Mouse (Mus musculus) neural tube, embryonic 13.5 days (tissue): ENCODE data around the gene Anxa6. TPM values are rescaled to one million over a fixed set of nuclear protein-coding genes. Genes with fewer than 3 reads are reported as not detected.

Source experiments
- ATAC-seq: fragments of 200-750 bp; cut with Nextera tagmentation; 2 replicates; pipeline ENCODE4 v1.8.0; 2017; ENCODE audit warnings: low read depth, mild to moderate bottlenecking, moderate TSS enrichment, moderate library complexity
- H3K27ac ChIP-seq: fragments of 300-500 bp; sonication (generic); replicated peaks from 2 replicates; pipeline ENCODE4 v1.5.1; 2015; ENCODE audit warnings: moderate library complexity, mild to moderate bottlenecking, inconsistent platforms
- H3K27me3 ChIP-seq: fragments of 300-500 bp; sonication (generic); 2 replicates; pipeline ENCODE4 v1.6.1; 2015; ENCODE audit warnings: mild to moderate bottlenecking, inconsistent platforms
- H3K36me3 ChIP-seq: fragments of 300-500 bp; sonication (generic); 2 replicates; pipeline ENCODE4 v1.6.1; 2015; ENCODE audit warnings: mild to moderate bottlenecking, inconsistent platforms
- H3K4me1 ChIP-seq: fragments of 300-500 bp; sonication (generic); replicated peaks from 2 replicates; pipeline ENCODE4 v1.6.1; 2015; ENCODE audit warnings: inconsistent platforms
- H3K4me2 ChIP-seq: fragments of 300-500 bp; sonication (generic); 2 replicates; pipeline ENCODE4 v1.6.1; 2015; ENCODE audit warnings: inconsistent platforms, mild to moderate bottlenecking, moderate library complexity
- H3K4me3 ChIP-seq: fragments of 300-500 bp; sonication (generic); 2 replicates; pipeline ENCODE4 v1.5.1; 2015; ENCODE audit warnings: mild to moderate bottlenecking, inconsistent platforms
- H3K9ac ChIP-seq: fragments of 300-500 bp; sonication (generic); 2 replicates; pipeline ENCODE4 v1.6.1; 2015; ENCODE audit warnings: moderate library complexity, mild to moderate bottlenecking, inconsistent platforms
- H3K9me3 ChIP-seq: fragments of 300-500 bp; sonication (generic); 2 replicates; pipeline ENCODE4 v1.6.1; 2016; ENCODE audit warnings: inconsistent platforms
- WGBS: fragments of 180-500 bp; shearing (Covaris S2); methylation state at CpG from one replicate; pipeline ENCODE4 v1.1.7; 2015; 5-methylcytosine and 5-hydroxymethylcytosine counted together
- polyA plus RNA-seq: library from polyadenylated mRNA; unstranded; fragments of >200 nt; fragmentation: Nextera tagmentation; extraction: Ambion mirVana; gene quantifications from 2 replicates; pipeline ENCODE4 v1.2.1, GENCODE M21; 2015

The Anxa6 gene
- polyA plus RNA-seq, 1 experiment from 2014 or later, result 106 TPM

DNA sequence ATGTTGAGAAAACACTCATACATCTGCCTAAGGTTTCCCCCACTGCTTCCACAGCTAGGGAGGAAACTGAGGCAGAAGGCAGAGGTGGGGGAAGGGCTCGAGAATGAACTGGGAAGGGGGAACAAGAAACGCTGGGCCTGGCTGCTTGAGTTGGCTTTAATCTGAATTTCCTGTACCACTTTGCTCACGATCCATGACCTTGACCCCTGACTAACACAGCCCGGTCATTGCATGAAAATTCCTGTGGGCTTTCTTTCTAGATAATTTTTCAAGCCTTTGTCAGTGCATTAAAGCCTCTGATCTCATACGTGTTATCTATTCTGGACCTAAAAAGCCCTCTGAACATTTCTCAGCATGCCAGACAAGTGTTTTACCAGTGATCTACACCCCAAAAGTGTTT, 29.6 kb upstream of the Anxa6 start:
- H3K4me2 ChIP-seq, result no peak overlapping the region
- H3K9ac ChIP-seq, result no peak overlapping the region
- no peak overlapping the region for H3K27ac ChIP-seq
- no peak overlapping the region for H3K4me3 ChIP-seq
- no peaks in the 10 kb centered on the region for H3K27me3 ChIP-seq
- no peaks in the 10 kb centered on the region for H3K9me3 ChIP-seq
- H3K36me3 ChIP-seq, result no peaks in the 10 kb centered on the region
- WGBS, result 64% methylated on average over 5 of the region's 5 CpGs
- H3K4me1 ChIP-seq, result no peaks in the 10 kb centered on the region
- no peak for ATAC-seq

DNA sequence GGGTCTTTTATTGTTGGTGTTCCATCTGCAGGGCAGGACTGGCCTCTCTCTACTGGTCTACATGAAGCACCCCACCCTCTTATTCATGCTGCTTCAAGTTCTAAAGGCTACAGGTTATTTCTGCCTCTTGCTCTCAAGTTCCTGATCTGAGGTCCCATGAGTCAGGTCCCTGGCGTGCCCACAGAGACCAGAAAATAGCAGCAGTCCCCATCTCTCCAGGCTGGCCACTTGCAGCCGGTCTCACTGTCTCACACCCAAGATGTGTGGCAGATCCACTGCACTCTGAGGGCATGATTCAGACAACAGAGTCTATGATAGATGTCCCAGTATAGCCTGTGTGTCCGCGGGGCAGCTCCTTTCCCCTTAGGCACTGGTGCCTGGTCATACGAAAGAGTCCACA, 27.6 kb upstream of the Anxa6 start:
- H3K4me3 ChIP-seq, result no peak overlapping the region
- 96% methylated on average over 5 of the region's 5 CpGs for WGBS
- no peak overlapping the region for H3K4me2 ChIP-seq
- no peaks in the 10 kb centered on the region for H3K9me3 ChIP-seq
- H3K27me3 ChIP-seq, result no peaks in the 10 kb centered on the region
- no peak overlapping the region for H3K27ac ChIP-seq
- H3K9ac ChIP-seq, result no peak overlapping the region
- no peaks in the 10 kb centered on the region for H3K36me3 ChIP-seq
- H3K4me1 ChIP-seq, result no peaks in the 10 kb centered on the region
- ATAC-seq, result no peak

- no peaks in the 10 kb centered on the region for H3K27me3 ChIP-seq
- H3K27ac ChIP-seq, result no peak overlapping the region
- H3K9ac ChIP-seq, result no peak overlapping the region
- H3K4me2 ChIP-seq, result no peak overlapping the region
- no peak overlapping the region for H3K4me3 ChIP-seq
- WGBS, result 83% methylated on average over 3 of the region's 3 CpGs
- no peaks in the 10 kb centered on the region for H3K36me3 ChIP-seq
- no peaks in the 10 kb centered on the region for H3K9me3 ChIP-seq
- H3K4me1 ChIP-seq, result no peaks in the 10 kb centered on the region
- ATAC-seq, result no peak
Measured at GRCm38 (mm10) chr11:55057511-55057910, 24.3 kb upstream of the Anxa6 start.

DNA sequence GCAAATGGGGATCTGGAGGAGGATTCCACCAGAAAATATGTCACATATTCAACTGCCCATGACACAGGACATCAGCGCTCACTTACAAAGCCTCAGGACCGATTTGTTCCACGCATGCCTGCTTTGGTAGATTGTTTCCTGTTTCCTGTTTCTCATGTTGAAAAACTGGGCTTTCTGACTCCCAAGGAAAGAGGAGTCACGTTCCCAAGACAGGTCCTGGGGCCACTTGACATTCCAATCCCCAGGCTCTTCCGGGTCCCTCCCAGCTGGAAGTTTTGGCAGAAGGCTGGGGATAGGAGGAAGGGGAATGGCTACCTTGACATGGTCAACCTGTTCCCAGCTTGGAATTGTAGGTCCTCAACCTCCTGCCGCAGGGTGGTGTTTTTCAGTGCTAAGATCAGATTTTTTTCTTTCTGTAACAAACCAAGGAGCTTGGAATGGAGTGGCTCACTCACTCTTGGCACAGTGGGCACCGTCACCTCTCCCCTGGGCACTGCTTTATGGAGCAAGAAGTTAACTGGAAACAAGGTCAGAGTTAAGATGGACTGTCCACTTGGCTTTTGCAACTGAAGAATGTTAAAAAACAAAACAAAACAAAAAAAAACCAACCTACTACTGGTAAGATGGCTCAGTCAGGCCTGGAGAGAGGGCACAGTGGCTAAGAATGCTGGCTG, 17.7 kb upstream of the Anxa6 start:
- no peaks in the 10 kb centered on the region for H3K4me1 ChIP-seq

DNA sequence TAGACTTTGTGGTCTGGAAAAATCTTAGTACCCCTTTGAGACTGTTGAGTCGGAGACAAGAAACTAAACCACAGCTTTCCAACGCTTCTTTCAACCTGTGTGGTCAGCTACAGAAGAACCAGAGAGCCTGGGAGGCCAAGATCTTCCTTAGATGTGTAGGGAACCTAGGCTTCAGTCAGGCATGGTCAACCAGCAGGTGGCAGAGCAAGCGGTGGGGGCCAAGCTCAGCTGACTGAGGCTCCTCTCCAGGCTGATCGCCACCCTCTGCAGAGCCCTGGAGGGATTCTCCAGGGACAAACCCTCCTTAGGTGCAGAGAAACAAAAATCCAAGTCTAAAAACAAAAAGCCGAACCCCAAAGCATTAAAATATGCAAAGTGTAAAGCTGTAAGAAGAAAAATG, 13.4 kb upstream of the Anxa6 start:
- Histone ChIP-seq H3K9me3 (no peaks in the 10 kb centered on the region), H3K27ac (no peak overlapping the region), H3K4me3 (no peak overlapping the region), H3K4me2 (no peak overlapping the region), H3K4me1 (no peaks in the 10 kb centered on the region), H3K9ac (no peak overlapping the region), H3K36me3 (no peaks in the 10 kb centered on the region), H3K27me3 (no peaks in the 10 kb centered on the region)
- 65% methylated on average over 5 of the region's 5 CpGs for WGBS
- ATAC-seq, result no peak

More for the DNA sequence above, 17.7 kb upstream of the Anxa6 start:
- Histone ChIP-seq H3K9ac (no peak overlapping the region), H3K4me3 (no peak overlapping the region), H3K36me3 (no peaks in the 10 kb centered on the region), H3K9me3 (no peaks in the 10 kb centered on the region), H3K27me3 (no peaks in the 10 kb centered on the region), H3K27ac (no peak overlapping the region), H3K4me2 (no peak overlapping the region)
- ATAC-seq, result no peak
- WGBS, result 83% methylated on average over 7 of the region's 7 CpGs

DNA sequence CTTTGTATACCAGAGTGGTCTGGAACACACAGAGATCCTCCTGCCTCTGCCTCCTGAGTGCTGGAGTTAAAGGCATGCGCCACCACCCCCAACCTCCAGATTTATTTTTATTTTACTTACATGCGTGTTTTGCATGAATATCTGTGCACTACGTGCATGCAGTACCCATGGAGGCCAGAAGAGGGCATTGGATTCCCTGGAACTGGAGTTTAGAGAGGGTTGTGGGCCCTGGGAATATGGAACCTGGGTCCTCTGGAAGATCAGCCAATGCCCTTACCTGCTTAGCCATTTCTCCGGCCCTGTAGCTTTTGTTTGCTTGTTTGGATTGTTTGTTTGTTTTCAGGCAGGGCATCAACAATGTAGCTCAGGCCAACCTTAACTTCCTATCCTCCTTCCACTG, 8.1 kb upstream of the Anxa6 start:
- ATAC-seq, result no peak

DNA sequence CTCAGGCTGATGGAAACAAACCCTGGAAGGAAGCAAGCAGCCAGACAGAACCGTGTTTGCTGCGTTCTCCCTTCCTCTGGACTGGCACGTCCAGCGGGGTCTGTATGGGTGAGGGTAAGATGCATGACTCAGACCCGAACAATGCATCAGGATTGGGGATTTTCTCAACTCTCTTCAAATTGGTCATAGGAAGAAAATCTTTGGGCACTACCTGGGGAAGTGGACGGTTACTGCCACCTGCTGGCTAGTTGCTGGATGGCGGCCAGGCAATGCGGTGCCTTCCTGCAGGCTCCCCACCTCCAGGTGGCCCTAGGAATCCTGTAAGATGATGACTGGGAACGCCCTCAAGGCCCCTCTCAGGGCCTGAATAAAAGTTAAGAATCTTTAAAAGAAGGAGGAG, 6.3 kb upstream of the Anxa6 start:
- H3K4me1 ChIP-seq, result no peaks in the 10 kb centered on the region
- no peak overlapping the region for H3K27ac ChIP-seq
- no peaks in the 10 kb centered on the region for H3K9me3 ChIP-seq
- no peak overlapping the region for H3K9ac ChIP-seq
- no peak overlapping the region for H3K4me2 ChIP-seq
- 10% methylated on average over 9 of the region's 9 CpGs for WGBS
- peaks cover 14% of the 10 kb centered on the region for H3K27me3 ChIP-seq
- ATAC-seq, result peak; percentile 43; the same call in 1 of the 2 replicates
- H3K4me3 ChIP-seq, result no peak overlapping the region
- H3K36me3 ChIP-seq, result no peaks in the 10 kb centered on the region

More for the DNA sequence above, 8.1 kb upstream of the Anxa6 start:
- no peaks in the 10 kb centered on the region for H3K9me3 ChIP-seq
- no peak overlapping the region for H3K27ac ChIP-seq
- no peak overlapping the region for H3K4me3 ChIP-seq
- no peaks in the 10 kb centered on the region for H3K36me3 ChIP-seq
- no peaks in the 10 kb centered on the region for H3K4me1 ChIP-seq
- 88% methylated on average over 4 of the region's 4 CpGs for WGBS
- no peak overlapping the region for H3K4me2 ChIP-seq
- no peaks in the 10 kb centered on the region for H3K27me3 ChIP-seq
- no peak overlapping the region for H3K9ac ChIP-seq

DNA sequence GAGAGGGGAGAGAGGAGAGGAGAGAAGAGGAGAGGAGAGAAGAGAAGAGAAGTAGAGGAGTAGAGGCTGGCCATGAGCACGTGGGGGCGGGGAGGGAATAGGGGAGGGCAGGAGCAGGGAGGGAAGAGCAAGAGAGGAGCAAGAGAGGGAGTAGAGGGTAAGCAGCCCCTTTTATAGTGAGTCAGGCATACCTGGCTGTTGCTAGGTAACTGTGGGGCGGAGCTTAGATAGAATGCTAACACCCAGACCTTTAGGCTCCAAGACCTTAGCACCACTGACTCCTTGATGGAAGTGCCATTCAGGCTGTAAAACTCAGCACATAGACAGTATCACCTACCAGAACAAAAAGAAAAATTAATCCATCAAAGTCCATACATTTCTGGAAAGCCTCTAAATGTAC, 3.4 kb upstream of the Anxa6 start:
- H3K4me2 ChIP-seq, result no peak overlapping the region
- no peak overlapping the region for H3K9ac ChIP-seq
- ATAC-seq, result no peak
- H3K9me3 ChIP-seq, result no peaks in the 10 kb centered on the region
- no peaks in the 10 kb centered on the region for H3K36me3 ChIP-seq
- H3K4me1 ChIP-seq, result peaks cover 22% of the 10 kb centered on the region
- H3K4me3 ChIP-seq, result no peak overlapping the region
- 35% methylated on average over 3 of the region's 3 CpGs for WGBS
- H3K27ac ChIP-seq, result no peak overlapping the region
- peaks cover 29% of the 10 kb centered on the region for H3K27me3 ChIP-seq

GRCm38 (mm10) chr11:55032286-55032685, 959 bp downstream of the Anxa6 start:
- 27% methylated on average over 5 of the region's 5 CpGs for WGBS
- Histone ChIP-seq H3K27ac (peak overlapping the region; percentile 55; the same call in 1 of the 2 replicates), H3K4me1 (peaks cover 51% of the 10 kb centered on the region), H3K27me3 (peaks cover 29% of the 10 kb centered on the region), H3K9ac (peak overlapping the region; percentile 76), H3K4me3 (peak overlapping the region; percentile 56), H3K4me2 (peak overlapping the region; percentile 90), H3K9me3 (no peaks in the 10 kb centered on the region), H3K36me3 (no peaks in the 10 kb centered on the region)
- ATAC-seq, result no peak

DNA sequence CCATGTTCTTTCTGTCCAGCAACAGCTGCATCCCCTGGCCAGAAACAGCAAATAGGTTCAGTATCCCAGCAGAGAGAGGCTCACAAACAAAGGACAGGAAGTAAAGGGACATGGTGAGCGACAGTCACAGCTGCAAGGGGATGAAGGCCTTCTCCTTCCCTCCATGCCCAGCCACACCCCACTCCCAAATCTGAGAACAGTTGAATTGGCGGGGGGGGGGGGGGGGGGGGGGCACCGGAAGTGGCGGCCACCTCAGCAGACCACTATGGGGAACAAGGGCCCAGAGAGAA, 1.3 kb downstream of the Anxa6 start:
- 8% methylated on average over 2 of the region's 4 CpGs for WGBS
- Histone ChIP-seq H3K9ac (peak overlapping the region; percentile 76), H3K27ac (peak overlapping the region; percentile 55; the same call in 1 of the 2 replicates)

GRCm38 (mm10) chr11:55031211-55031990, 1.8 kb downstream of the Anxa6 start:
- no peak for ATAC-seq
- WGBS, result 63% methylated on average over 10 of the region's 10 CpGs
- H3K9ac ChIP-seq, result peak overlapping the region; percentile 76
- H3K4me1 ChIP-seq, result peaks cover 59% of the 10 kb centered on the region
- H3K9me3 ChIP-seq, result no peaks in the 10 kb centered on the region
- peak overlapping the region; percentile 56 for H3K4me3 ChIP-seq
- peak overlapping the region; percentile 55 for H3K27ac ChIP-seq
- H3K4me2 ChIP-seq, result peak overlapping the region; percentile 90
- peaks cover 29% of the 10 kb centered on the region for H3K27me3 ChIP-seq
- no peaks in the 10 kb centered on the region for H3K36me3 ChIP-seq

More for the DNA sequence above, 1.3 kb downstream of the Anxa6 start:
- peaks cover 54% of the 10 kb centered on the region for H3K4me1 ChIP-seq
- peak overlapping the region; percentile 56 for H3K4me3 ChIP-seq
- H3K36me3 ChIP-seq, result no peaks in the 10 kb centered on the region
- H3K9me3 ChIP-seq, result no peaks in the 10 kb centered on the region
- ATAC-seq, result no peak
- peaks cover 29% of the 10 kb centered on the region for H3K27me3 ChIP-seq
- peak overlapping the region; percentile 90 for H3K4me2 ChIP-seq

DNA sequence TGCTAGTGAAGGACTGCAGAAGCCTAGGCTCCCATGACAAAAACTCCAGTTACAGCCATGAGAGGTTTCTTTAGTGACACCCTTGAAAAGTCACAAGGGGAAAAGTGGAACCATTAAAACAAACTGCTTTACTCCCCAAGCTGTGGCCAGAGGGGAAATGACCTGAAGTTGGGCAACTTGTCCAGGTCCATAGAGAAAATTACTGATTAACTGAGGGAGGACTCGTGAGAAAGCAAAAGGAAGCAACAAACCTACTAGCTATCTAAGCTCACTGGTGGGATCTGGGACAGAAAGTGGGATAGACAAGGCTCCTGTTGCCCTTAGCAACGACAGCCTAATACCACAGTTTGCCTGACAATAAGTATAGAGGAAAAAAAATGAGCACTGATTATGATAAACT, 4.7 kb downstream of the Anxa6 start:
- no peak overlapping the region for H3K4me2 ChIP-seq
- WGBS, result 69% methylated on average over 2 of the region's 2 CpGs
- H3K9me3 ChIP-seq, result no peaks in the 10 kb centered on the region
- no peak overlapping the region for H3K9ac ChIP-seq
- H3K27me3 ChIP-seq, result peaks cover 11% of the 10 kb centered on the region; the same call in 1 of the 2 replicates
- H3K36me3 ChIP-seq, result no peaks in the 10 kb centered on the region
- peaks cover 77% of the 10 kb centered on the region for H3K4me1 ChIP-seq
- no peak overlapping the region for H3K27ac ChIP-seq
- no peak for ATAC-seq
- H3K4me3 ChIP-seq, result no peak overlapping the region
